ENCODE assay signal across 18 mouse cellular contexts in the genomic region with DNA sequence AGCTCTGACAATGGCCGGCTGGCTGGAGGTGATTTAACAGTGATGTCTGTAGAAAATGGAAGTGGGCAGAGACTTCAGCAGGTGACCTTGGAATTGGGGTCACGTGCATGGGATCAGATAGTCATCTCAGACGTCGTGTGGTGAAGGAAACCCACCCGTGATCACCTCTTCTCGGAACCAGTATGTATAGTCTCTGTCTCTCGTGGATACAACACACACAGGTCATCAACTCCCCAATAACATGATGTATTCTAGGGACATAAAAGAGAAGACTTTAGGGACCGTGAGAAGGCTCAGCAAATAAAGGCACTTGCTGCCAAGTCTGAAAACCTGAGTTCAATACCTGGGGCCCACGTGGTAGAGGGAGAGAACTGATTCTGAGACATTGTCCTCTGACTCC.
DNase-seq lines count a peak whose midpoint lies in the region; ATAC-seq and TF ChIP-seq lines count a peak whose summit lies in the region.
"Had no signal": no experiment of that assay in that cellular context is flagged by ENCODE, and none has a peak within 500 bp of the region (broad histone marks: within the 10 kb centered on the region; RNA-seq: fewer than 3 reads in every experiment).

No protein-coding gene starts in this region.

- H3K4me3 ChIP-seq in hindbrain, embryonic 11.5 days (ENCODE audit: low read depth, low read length): no peak overlapping the region
- no peak overlapping the region for H3K4me3 ChIP-seq in hindbrain, postnatal 0 days (ENCODE audit: low read length)
- H3K4me3 ChIP-seq in embryonic facial prominence, embryonic 10.5 days: no peak overlapping the region
- no peak overlapping the region for H3K4me3 ChIP-seq in forebrain, embryonic 16.5 days (replicated peaks; ENCODE audit: low read length)
- H3K4me3 ChIP-seq in limb, embryonic 14.5 days (replicated peaks; ENCODE audit: low read length): no peak overlapping the region
- H3K4me3 ChIP-seq: gastrocnemius, adult 2 months; heart, adult 2 months; liver, embryonic 13.5 days; megakaryocyte, embryonic 14.5 days; stomach, embryonic 15.5 days had no signal

- H3K9me3 ChIP-seq in hindbrain, embryonic 11.5 days (ENCODE audit: control insufficient read depth, low read length): no peaks in the 10 kb centered on the region
- H3K9me3 ChIP-seq in hindbrain, postnatal 0 days (ENCODE audit: low read length): no peaks in the 10 kb centered on the region
- H3K9me3 ChIP-seq in embryonic facial prominence, embryonic 10.5 days: 0 out of 2 replicates have a peak, but pooled peaks cover 3% of the 10 kb centered on the region
- no peaks in the 10 kb centered on the region for H3K9me3 ChIP-seq in forebrain, embryonic 16.5 days (ENCODE audit: control insufficient read depth, low read length)
- H3K9me3 ChIP-seq in limb, embryonic 14.5 days (ENCODE audit: control insufficient read depth, low read length): no peaks in the 10 kb centered on the region
- H3K9me3 ChIP-seq: liver, embryonic 13.5 days; stomach, embryonic 15.5 days had no signal

- H3K4me2 ChIP-seq in hindbrain, embryonic 11.5 days (replicated peaks; ENCODE audit: low read depth, low read length): no peak overlapping the region
- H3K4me2 ChIP-seq in hindbrain, postnatal 0 days (ENCODE audit: low read depth, low read length): no peak overlapping the region
- H3K4me2 ChIP-seq in forebrain, embryonic 16.5 days (ENCODE audit: low read length): no peak overlapping the region
- H3K4me2 ChIP-seq in limb, embryonic 14.5 days (replicated peaks; ENCODE audit: low read depth, low read length, severe bottlenecking): no peak overlapping the region
- H3K4me2 ChIP-seq: liver, embryonic 13.5 days had no signal

- no peak for TF ChIP-seq CTCF in hindbrain, postnatal 0 days (IDR thresholded peaks at IDR 0.05; ENCODE audit: low read depth)

- no peak overlapping the region for H3K9ac ChIP-seq in hindbrain, embryonic 11.5 days (ENCODE audit: low read depth, low read length)
- no peak overlapping the region for H3K9ac ChIP-seq in hindbrain, postnatal 0 days (replicated peaks; ENCODE audit: low read length)
- H3K9ac ChIP-seq in forebrain, embryonic 16.5 days (replicated peaks; ENCODE audit: low read depth, low read length): no peak overlapping the region
- H3K9ac ChIP-seq in limb, embryonic 14.5 days (ENCODE audit: low read depth, low read length, severe bottlenecking): no peak overlapping the region
- H3K9ac ChIP-seq: liver, embryonic 13.5 days; stomach, embryonic 15.5 days had no signal

- ATAC-seq in hindbrain, embryonic 11.5 days (ENCODE audit: low FRiP score): peak; percentile 55
- ATAC-seq in hindbrain, postnatal 0 days: no peak
- ATAC-seq in forebrain, embryonic 16.5 days: 0 out of 2 replicates have a peak, but pooled peaks have one; percentile 10
- ATAC-seq in limb, embryonic 14.5 days (ENCODE audit: low FRiP score, low read depth): no peak
- ATAC-seq: inflammation-experienced regulatory T-cells, adult 6 months had no signal

- TF ChIP-seq POLR2A in limb, embryonic 14.5 days (IDR thresholded peaks at IDR 0.05; ENCODE audit: borderline replicate concordance, extremely low read depth, insufficient read depth, insufficient read length): no peak

- 47% methylated on average over 9 of the region's 9 CpGs for WGBS in hindbrain, embryonic 11.5 days
- 38% methylated on average over 9 of the region's 9 CpGs for WGBS in hindbrain, postnatal 0 days
- WGBS in embryonic facial prominence, embryonic 10.5 days: 70% methylated on average over 9 of the region's 9 CpGs
- 46% methylated on average over 9 of the region's 9 CpGs for WGBS in forebrain, embryonic 16.5 days
- 35% methylated on average over 9 of the region's 9 CpGs for WGBS in limb, embryonic 14.5 days

- no peaks in the 10 kb centered on the region for H3K4me1 ChIP-seq in hindbrain, embryonic 11.5 days (replicated peaks; ENCODE audit: control insufficient read depth, insufficient read depth, low read length)
- no peaks in the 10 kb centered on the region for H3K4me1 ChIP-seq in hindbrain, postnatal 0 days (ENCODE audit: insufficient read depth, low read length)
- H3K4me1 ChIP-seq in embryonic facial prominence, embryonic 10.5 days: peaks cover 15% of the 10 kb centered on the region
- H3K4me1 ChIP-seq in forebrain, embryonic 16.5 days (replicated peaks; ENCODE audit: control insufficient read depth, insufficient read depth, low read length): peaks cover 6% of the 10 kb centered on the region
- peaks cover 9% of the 10 kb centered on the region for H3K4me1 ChIP-seq in limb, embryonic 14.5 days (ENCODE audit: control insufficient read depth, insufficient read depth, low read length)
- H3K4me1 ChIP-seq: liver, embryonic 13.5 days; megakaryocyte, embryonic 14.5 days had no signal

- no peaks in the 10 kb centered on the region; the same call in 1 of the 2 replicates for H3K27me3 ChIP-seq in hindbrain, embryonic 11.5 days (ENCODE audit: control insufficient read depth, insufficient read depth, low read length)
- no peaks in the 10 kb centered on the region for H3K27me3 ChIP-seq in hindbrain, postnatal 0 days (ENCODE audit: insufficient read depth, low read length)
- H3K27me3 ChIP-seq in embryonic facial prominence, embryonic 10.5 days (replicated peaks; ENCODE audit: low read depth, poor library complexity, severe bottlenecking): no peaks in the 10 kb centered on the region
- no peaks in the 10 kb centered on the region for H3K27me3 ChIP-seq in forebrain, embryonic 16.5 days (replicated peaks; ENCODE audit: control insufficient read depth, insufficient read depth, low read length)
- no peaks in the 10 kb centered on the region for H3K27me3 ChIP-seq in limb, embryonic 14.5 days (ENCODE audit: control insufficient read depth, insufficient read depth, low read length)
- H3K27me3 ChIP-seq: liver, embryonic 13.5 days; megakaryocyte, embryonic 14.5 days; stomach, embryonic 15.5 days had no signal

- no peaks in the 10 kb centered on the region for H3K36me3 ChIP-seq in hindbrain, embryonic 11.5 days (ENCODE audit: control insufficient read depth, insufficient read depth, low read length)
- no peaks in the 10 kb centered on the region for H3K36me3 ChIP-seq in hindbrain, postnatal 0 days (ENCODE audit: insufficient read depth, low read length)
- no peaks in the 10 kb centered on the region for H3K36me3 ChIP-seq in embryonic facial prominence, embryonic 10.5 days (replicated peaks)
- no peaks in the 10 kb centered on the region for H3K36me3 ChIP-seq in forebrain, embryonic 16.5 days (ENCODE audit: control insufficient read depth, insufficient read depth)
- H3K36me3 ChIP-seq in limb, embryonic 14.5 days (ENCODE audit: control insufficient read depth, insufficient read depth, low read length): no peaks in the 10 kb centered on the region
- H3K36me3 ChIP-seq: liver, embryonic 13.5 days; stomach, embryonic 15.5 days had no signal

- no peak for DNase-seq in hindbrain, embryonic 11.5 days (ENCODE audit: low spot score)
- no peak for DNase-seq in hindbrain, postnatal 0 days (ENCODE audit: low spot score)
- DNase-seq in embryonic facial prominence, embryonic 10.5 days (ENCODE audit: low spot score): no peak
- no peak for DNase-seq in limb, embryonic 14.5 days (ENCODE audit: low spot score)
- no peak for DNase-seq in adrenal gland, postnatal 25 days
- no peak for DNase-seq in kidney, postnatal 36 days
- no peak for DNase-seq in spleen, postnatal 4 days (ENCODE audit: low spot score in 2 of 2)
- DNase-seq: adrenal gland, postnatal 14 days; gastrocnemius, adult 2 months; heart, adult 2 months; heart, postnatal 10 days; layer of hippocampus, adult 9-11 months; liver, embryonic 13.5 days; thymus, postnatal 14 days had no signal

- 0 out of 2 replicates have a peak overlapping the region, but pooled peaks have one; percentile 31 for H3K27ac ChIP-seq in hindbrain, embryonic 11.5 days (ENCODE audit: low read depth, low read length)
- H3K27ac ChIP-seq in hindbrain, postnatal 0 days: no peak overlapping the region
- H3K27ac ChIP-seq in embryonic facial prominence, embryonic 10.5 days (replicated peaks): peak overlapping the region; percentile 72; the same call in 1 of the 2 replicates
- H3K27ac ChIP-seq in forebrain, embryonic 16.5 days (ENCODE audit: low read length): peak overlapping the region; percentile 68
- peak overlapping the region; percentile 40; the same call in 1 of the 2 replicates for H3K27ac ChIP-seq in limb, embryonic 14.5 days (replicated peaks; ENCODE audit: low read depth, low read length)
- H3K27ac ChIP-seq: gastrocnemius, adult 2 months; heart, adult 2 months; liver, embryonic 13.5 days; stomach, embryonic 15.5 days had no signal

Comparison
In these comparisons a context has a peak if more than half of its experiments do, and no peak if none do; other contexts are left out.
1. ATAC-seq: peak in hindbrain, embryonic 11.5 days (single experiment) and forebrain, embryonic 16.5 days (single experiment); none in hindbrain, postnatal 0 days (single experiment) and limb, embryonic 14.5 days (single experiment).